Mouse (Mus musculus) neural tube, embryonic 10.5 days (tissue): ENCODE measurements around the gene Minos1.

Source experiments
- DNase-seq: peaks from one replicate; pipeline ENCODE4 v3.0.0-alpha.2; 2017; ENCODE audit warnings: low spot score; ENCODE audit errors: extremely low spot score

Minos1 gene

GRCm38 (mm10) chr4:139130701-139131549 lies at the start of gene Minos1:
Minos1 (minus strand) TSS chr4:139131113.
- peak; percentile 98 for DNase-seq

GRCm38 (mm10) chr4:139179731-139180625 lies 49.1 kb upstream of the Minos1 start:
- no peak for DNase-seq

GRCm38 (mm10) chr4:139179218-139179617 lies 48.3 kb upstream of the Minos1 start:
- no peak for DNase-seq

GRCm38 (mm10) chr4:139178377-139178776 lies 47.5 kb upstream of the Minos1 start:
- no peak for DNase-seq

GRCm38 (mm10) chr4:139177921-139178320 lies 47.0 kb upstream of the Minos1 start:
- no peak for DNase-seq

- no peak for DNase-seq
Observed at GRCm38 (mm10) chr4:139176023-139176422, 45.1 kb upstream of the Minos1 start.

GRCm38 (mm10) chr4:139175061-139175971 lies 44.4 kb upstream of the Minos1 start:
- DNase-seq: no peak

GRCm38 (mm10) chr4:139169748-139170279 lies 38.9 kb upstream of the Minos1 start:
- DNase-seq: no peak

GRCm38 (mm10) chr4:139168985-139169747 lies 38.3 kb upstream of the Minos1 start:
- DNase-seq: no peak

- DNase-seq: no peak
Observed at GRCm38 (mm10) chr4:139167107-139167506, 36.2 kb upstream of the Minos1 start.

- no peak for DNase-seq
Observed at GRCm38 (mm10) chr4:139166244-139166643, 35.3 kb upstream of the Minos1 start.

- DNase-seq: no peak
Observed at GRCm38 (mm10) chr4:139165259-139165658, 34.3 kb upstream of the Minos1 start.

GRCm38 (mm10) chr4:139164082-139164481 lies 33.2 kb upstream of the Minos1 start:
- no peak for DNase-seq

GRCm38 (mm10) chr4:139161076-139161475 lies 30.2 kb upstream of the Minos1 start:
- no peak for DNase-seq

GRCm38 (mm10) chr4:139158350-139158749 lies 27.4 kb upstream of the Minos1 start:
- no peak for DNase-seq

- DNase-seq: no peak
Observed at GRCm38 (mm10) chr4:139156538-139156937, 25.6 kb upstream of the Minos1 start.

GRCm38 (mm10) chr4:139154576-139155307 lies 23.8 kb upstream of the Minos1 start:
- no peak for DNase-seq

- no peak for DNase-seq
Observed at GRCm38 (mm10) chr4:139151370-139151769, 20.5 kb upstream of the Minos1 start.

GRCm38 (mm10) chr4:139146760-139147159 lies 15.8 kb upstream of the Minos1 start:
- no peak for DNase-seq
